Mouse (Mus musculus) activated CD4-positive, CD25-positive, alpha-beta regulatory T cell, adult 9 weeks (primary cell): ENCODE data around the gene Rai14. TPM values are rescaled to one million over a fixed set of nuclear protein-coding genes. Genes with fewer than 3 reads are reported as not detected.

Experiments used
- polyA plus RNA-seq: library from polyadenylated mRNA; unstranded; fragments of 100-300 nt; shearing (Covaris generic); gene quantifications from one replicate; pipeline ENCODE4 v1.2.1, GENCODE M21; 2017

Gene Rai14
- polyA plus RNA-seq: 1.4 TPM

DNA sequence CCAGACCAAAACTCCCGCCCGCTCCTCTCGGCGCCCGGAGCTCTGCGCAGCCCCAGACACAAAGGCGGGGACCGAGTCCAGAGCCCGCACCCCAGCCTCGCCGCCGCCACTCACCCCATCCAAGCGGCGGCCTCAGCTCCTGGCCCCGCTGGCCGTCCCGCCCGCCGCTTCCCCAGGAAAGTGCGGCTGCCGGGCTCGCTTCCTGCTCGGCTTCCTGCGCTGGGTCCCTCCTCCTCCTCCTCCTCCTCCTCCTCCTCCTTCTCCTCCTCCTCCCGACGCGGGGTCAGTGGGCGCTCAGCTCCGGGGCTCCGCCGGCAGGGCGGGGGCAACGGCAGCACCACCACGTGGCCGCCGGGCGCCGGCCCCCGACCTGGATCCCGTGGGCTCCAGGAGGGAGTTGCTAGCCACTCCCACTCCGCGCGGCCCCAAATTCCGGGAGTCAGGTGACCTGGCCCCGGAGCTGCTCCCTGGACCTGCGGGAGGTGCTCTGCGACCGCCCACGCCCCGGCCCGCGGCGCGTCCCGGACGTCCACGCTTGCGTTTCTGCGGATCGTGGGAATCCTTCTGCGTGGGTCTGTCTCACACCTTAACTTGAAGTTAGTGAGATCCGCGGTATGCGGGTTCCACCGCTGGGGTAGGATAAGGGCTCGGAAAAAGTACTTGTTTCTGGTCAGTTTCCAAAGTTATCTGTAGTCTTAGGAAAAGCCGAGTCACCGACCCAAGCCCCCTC, at the start of gene Rai14:
Gene Rai14 (minus strand): TSS at position 216 of the 730 bp plus-strand sequence.

DNA sequence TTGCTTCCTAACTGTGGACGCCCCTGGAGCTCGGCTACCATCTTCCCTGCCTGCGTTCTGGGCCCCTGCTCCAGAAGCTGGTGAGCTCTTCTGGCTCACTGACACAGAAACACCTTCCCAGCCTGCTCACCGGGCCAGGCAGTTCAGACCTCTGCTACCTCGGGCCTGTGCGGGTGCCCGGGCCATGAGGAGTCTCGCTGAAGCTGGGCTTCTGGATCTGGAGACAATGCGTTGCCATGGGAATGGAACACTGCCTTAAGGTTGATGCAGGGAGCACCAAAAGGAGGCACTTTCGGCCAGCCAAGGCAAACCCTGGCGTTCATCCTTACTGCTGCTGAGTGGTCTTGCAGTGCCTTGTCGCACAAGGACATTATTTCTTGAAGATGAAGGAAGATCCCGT, 156.0 kb downstream of the Rai14 start, which contains the start of gene Ttc23l:
Gene Ttc23l (minus strand): TSS at position 204 of the 400 bp plus-strand sequence.

Other genes with a start within 250 kb of the Rai14 start
- 5.3 TPM for gene Dnajc21, start 244.1 kb downstream of the Rai14 start, polyA plus RNA-seq
- gene Brix1, start 228.7 kb downstream of the Rai14 start, polyA plus RNA-seq: 117 TPM
- gene Rad1, start 228.6 kb downstream of the Rai14 start, polyA plus RNA-seq: 47.4 TPM
- not detected for gene Ttc23l, start 156.0 kb downstream of the Rai14 start, polyA plus RNA-seq
- gene C1qtnf3, start 237.7 kb upstream of the Rai14 start, polyA plus RNA-seq: not detected